Mouse (Mus musculus): ENCODE measurements around the gene Gfod1.

Gfod1 gene

GRCm38 (mm10) chr13:43173262-43173661 lies 130.7 kb downstream of the Gfod1 start:
- peak; percentile 57 for DNase-seq (ENCODE audit: extremely low read depth, insufficient read length, low spot score)

- peak; percentile 50 for DNase-seq (ENCODE audit: extremely low read depth, insufficient read length, low spot score)
Measured at GRCm38 (mm10) chr13:43172036-43172713, 131.8 kb downstream of the Gfod1 start.

GRCm38 (mm10) chr13:43171020-43171710 lies 132.8 kb downstream of the Gfod1 start, which contains the start of gene Tbc1d7:
TSS of gene Tbc1d7 (minus strand) at chr13:43171501.
- peak; percentile 91 for DNase-seq (ENCODE audit: extremely low read depth, insufficient read length, low spot score)

- no peak for DNase-seq (ENCODE audit: extremely low read depth, insufficient read length, low spot score)
Measured at GRCm38 (mm10) chr13:43167721-43168120, 136.3 kb downstream of the Gfod1 start.

GRCm38 (mm10) chr13:43159429-43159828 lies 144.5 kb downstream of the Gfod1 start:
- no peak for DNase-seq (ENCODE audit: extremely low read depth, insufficient read length, low spot score)

GRCm38 (mm10) chr13:43158281-43158680 lies 145.7 kb downstream of the Gfod1 start:
- no peak for DNase-seq (ENCODE audit: extremely low read depth, insufficient read length, low spot score)

GRCm38 (mm10) chr13:43157370-43157769 lies 146.6 kb downstream of the Gfod1 start:
- DNase-seq (ENCODE audit: extremely low read depth, insufficient read length, low spot score): no peak

- DNase-seq (ENCODE audit: extremely low read depth, insufficient read length, low spot score): no peak
Measured at GRCm38 (mm10) chr13:43152005-43152520, 151.9 kb downstream of the Gfod1 start.

GRCm38 (mm10) chr13:43149661-43150060 lies 154.3 kb downstream of the Gfod1 start:
- DNase-seq (ENCODE audit: extremely low read depth, insufficient read length, low spot score): peak; percentile 61

GRCm38 (mm10) chr13:43148692-43149091 lies 155.3 kb downstream of the Gfod1 start:
- DNase-seq (ENCODE audit: extremely low read depth, insufficient read length, low spot score): peak; percentile 44

GRCm38 (mm10) chr13:43146515-43147258 lies 157.3 kb downstream of the Gfod1 start:
- no peak for DNase-seq (ENCODE audit: extremely low read depth, insufficient read length, low spot score)
